Mouse (Mus musculus): ENCODE measurements around the gene Zmiz2. TPM values are rescaled to one million over a fixed set of nuclear protein-coding genes. Genes with fewer than 3 reads are reported as not detected.
"Not testable (repeated sequence)": the region's sequence is repeated elsewhere in the genome, so short reads cannot be mapped to it uniquely, and the experiment has no call there.

Gene Zmiz2
- polyA plus RNA-seq, 1 experiment from 2014 or later = 10.3 TPM

DNA sequence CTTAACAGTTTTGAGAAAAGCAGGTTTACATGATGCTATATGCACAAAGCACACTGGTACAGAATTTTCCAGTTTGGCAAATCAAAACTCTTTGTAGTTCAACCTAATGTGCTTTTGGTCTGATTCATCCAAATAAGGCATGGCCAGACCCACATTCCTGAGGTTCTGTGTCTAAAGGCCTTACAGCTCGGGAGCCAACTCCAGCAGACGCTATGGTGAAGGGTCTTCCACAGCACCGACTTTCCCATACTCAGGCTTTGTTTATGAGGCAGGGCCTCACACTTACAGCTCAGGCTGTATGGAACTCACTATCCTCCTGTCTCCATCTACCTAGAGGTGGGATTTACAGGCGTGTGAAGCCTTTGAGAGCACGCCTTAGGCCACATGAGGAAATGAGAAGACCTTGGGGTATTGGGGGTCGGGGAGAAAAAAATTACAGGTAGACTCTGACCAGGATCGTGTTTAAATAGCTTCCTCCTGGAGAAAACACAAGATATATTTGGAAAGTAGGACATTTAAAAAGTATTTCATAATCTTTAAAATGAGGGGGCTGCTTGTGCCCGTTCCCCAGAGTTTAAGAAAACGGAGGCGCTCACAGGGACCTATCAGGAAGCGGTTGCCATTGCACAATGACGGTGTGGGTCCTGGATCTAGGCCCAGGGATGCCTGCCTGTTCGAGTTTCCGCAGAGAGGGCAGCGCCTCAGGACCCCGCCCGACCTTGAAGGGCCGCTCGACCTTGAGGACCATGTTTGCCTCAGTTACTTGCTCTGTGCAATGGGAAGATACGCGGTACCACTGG lies 26.1 kb downstream of the Zmiz2 start, which contains the start of gene Ppia:
TSS of gene Ppia (plus strand) at position 693 of the 800 bp plus-strand sequence.
- peak; percentile 50; the same call in 1 of the 2 replicates for ATAC-seq (ENCODE audit: insufficient number of reproducible peaks, insufficient read depth, low FRiP score, low TSS enrichment, low read depth)
- Histone ChIP-seq H3K4me3 (replicated peaks) (peak within 1 kb of the TSS; percentile 97), H3K9ac (replicated peaks) (peak within 1 kb of the TSS; percentile 98), H3K4me2 (peak within 1 kb of the TSS; percentile 90), H3K27me3 (no peaks in the 10 kb centered on the region), H3K27ac (peak within 1 kb of the TSS; percentile 97), H3K9me3 (no peaks in the 10 kb centered on the region), H3K36me3 (peaks cover 28% of the 10 kb centered on the region), H3K4me1 (replicated peaks) (peaks cover 27% of the 10 kb centered on the region)
- WGBS = 4% methylated on average over 21 of the region's 21 CpGs

DNA sequence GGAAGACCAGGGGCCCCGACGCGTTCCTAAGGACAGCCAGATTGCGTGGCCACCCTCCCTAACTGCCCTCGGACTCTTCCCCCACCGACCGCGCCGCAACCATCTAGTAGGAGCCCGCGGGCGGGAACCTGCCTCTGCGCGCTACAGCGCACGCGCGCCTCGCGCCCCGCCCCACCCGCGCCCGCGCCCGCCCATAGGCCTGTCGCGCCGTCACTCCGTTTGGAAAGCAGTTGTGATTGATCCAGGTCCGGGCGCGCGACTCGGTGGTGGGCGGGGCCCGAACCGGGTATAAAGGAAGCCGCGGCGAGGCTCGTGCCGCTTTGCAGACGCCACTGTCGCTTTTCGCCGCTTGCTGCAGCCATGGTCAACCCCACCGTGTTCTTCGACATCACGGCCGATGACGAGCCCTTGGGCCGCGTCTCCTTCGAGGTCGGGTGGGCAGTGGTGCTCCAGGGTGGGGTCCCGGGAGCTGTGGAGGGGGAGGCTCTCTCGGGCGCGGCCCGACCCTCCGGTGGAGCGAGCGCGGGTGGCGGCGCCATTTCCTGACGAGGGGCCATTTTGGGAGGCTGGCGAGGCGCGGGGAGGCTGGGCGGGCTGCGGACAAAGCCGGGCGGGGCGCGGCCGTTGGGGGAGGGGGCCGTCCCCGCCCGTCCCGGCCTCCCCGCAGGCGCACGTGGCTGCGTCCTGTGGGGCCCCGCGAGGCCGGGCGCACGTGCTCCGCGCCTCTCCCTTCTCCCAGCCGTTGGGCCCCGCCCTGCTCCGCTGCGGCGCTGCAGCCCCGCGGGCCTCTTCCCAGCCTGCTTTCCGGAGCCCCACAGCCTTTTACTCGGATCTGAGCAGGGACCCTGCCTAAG lies 26.9 kb downstream of the Zmiz2 start:
- under 1% methylated on average over 102 of the region's 102 CpGs for WGBS
- H3K9me3 ChIP-seq = no peaks in the 10 kb centered on the region
- H3K27ac ChIP-seq = peak overlapping the region; percentile 97
- H3K4me3 ChIP-seq (replicated peaks) = peak overlapping the region; percentile 97
- peak; percentile 93 for ATAC-seq (ENCODE audit: insufficient number of reproducible peaks, insufficient read depth, low FRiP score, low TSS enrichment, low read depth)
- H3K27me3 ChIP-seq = no peaks in the 10 kb centered on the region
- peaks cover 24% of the 10 kb centered on the region for H3K4me1 ChIP-seq (replicated peaks)
- peak overlapping the region; percentile 90 for H3K4me2 ChIP-seq
- peak overlapping the region; percentile 98 for H3K9ac ChIP-seq (replicated peaks)
- peaks cover 36% of the 10 kb centered on the region for H3K36me3 ChIP-seq

DNA sequence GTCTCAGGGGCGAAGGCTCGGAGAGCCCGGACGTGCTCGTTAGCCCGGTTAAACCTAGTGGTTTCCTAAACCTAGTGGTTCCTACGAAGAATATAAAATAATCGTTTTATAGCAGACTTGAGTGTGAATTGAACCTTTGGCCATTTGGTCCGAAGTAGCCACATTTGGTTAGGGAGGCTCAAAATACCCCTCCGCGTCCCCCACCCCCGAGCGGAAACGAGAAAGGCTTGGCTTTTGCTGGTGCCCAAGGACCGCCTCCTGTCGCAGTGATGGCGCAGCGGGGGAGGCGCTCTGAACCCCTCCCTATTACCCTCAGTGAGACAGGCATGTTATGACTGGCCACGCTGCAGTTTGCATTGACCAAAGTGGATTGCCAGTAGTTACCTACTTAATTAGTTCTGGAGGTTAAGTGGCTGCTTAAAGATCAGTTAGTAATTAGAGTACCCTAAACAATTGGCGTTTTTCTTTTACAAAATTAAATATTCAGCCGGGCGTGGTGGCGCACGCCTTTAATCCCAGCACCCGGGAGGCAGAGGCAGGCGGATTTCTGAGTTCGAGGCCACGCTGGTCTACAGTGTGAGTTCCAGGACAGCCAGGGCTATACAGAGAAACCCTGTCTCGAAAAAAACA lies 27.6 kb downstream of the Zmiz2 start:
- Histone ChIP-seq H3K4me1 (replicated peaks) (peaks cover 24% of the 10 kb centered on the region), H3K4me3 (replicated peaks) (peak overlapping the region; percentile 97), H3K9ac (replicated peaks) (peak overlapping the region; percentile 98), H3K4me2 (peak overlapping the region; percentile 90), H3K9me3 (no peaks in the 10 kb centered on the region), H3K36me3 (peaks cover 40% of the 10 kb centered on the region), H3K27ac (peak overlapping the region; percentile 97), H3K27me3 (no peaks in the 10 kb centered on the region)
- WGBS = 1% methylated on average over 30 of the region's 30 CpGs
- ATAC-seq (ENCODE audit: insufficient number of reproducible peaks, insufficient read depth, low FRiP score, low TSS enrichment, low read depth) = peak; percentile 57; the same call in 1 of the 2 replicates

DNA sequence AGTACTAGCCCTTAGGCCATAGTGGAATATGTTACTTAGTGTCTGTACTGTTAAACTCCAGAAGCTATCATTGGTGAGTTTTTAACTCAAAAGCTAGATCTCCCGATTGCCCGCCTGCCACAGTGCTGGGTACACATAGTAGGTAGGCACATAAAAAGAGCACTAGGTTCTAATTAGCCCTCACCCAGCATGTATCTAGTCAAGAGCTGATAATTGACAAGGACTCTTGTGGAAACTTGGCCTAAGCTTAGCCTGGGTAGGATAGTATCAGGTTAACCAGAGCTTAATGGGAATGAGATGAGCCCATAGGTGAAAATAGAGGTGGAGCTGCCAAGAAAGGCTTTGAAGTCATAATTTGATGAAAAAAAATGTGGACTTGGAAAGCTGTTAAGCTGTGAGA lies 28.2 kb downstream of the Zmiz2 start:
- no peaks in the 10 kb centered on the region for H3K9me3 ChIP-seq
- ATAC-seq (ENCODE audit: insufficient number of reproducible peaks, insufficient read depth, low FRiP score, low TSS enrichment, low read depth) = no peak
- H3K27me3 ChIP-seq = no peaks in the 10 kb centered on the region
- peak overlapping the region; percentile 97 for H3K4me3 ChIP-seq (replicated peaks)
- H3K9ac ChIP-seq (replicated peaks) = peak overlapping the region; percentile 98
- WGBS = 45% methylated on average over 2 of the region's 2 CpGs
- H3K4me1 ChIP-seq (replicated peaks) = peaks cover 24% of the 10 kb centered on the region
- H3K27ac ChIP-seq = peak overlapping the region; percentile 97
- H3K36me3 ChIP-seq = peaks cover 45% of the 10 kb centered on the region
- peak overlapping the region; percentile 90 for H3K4me2 ChIP-seq

DNA sequence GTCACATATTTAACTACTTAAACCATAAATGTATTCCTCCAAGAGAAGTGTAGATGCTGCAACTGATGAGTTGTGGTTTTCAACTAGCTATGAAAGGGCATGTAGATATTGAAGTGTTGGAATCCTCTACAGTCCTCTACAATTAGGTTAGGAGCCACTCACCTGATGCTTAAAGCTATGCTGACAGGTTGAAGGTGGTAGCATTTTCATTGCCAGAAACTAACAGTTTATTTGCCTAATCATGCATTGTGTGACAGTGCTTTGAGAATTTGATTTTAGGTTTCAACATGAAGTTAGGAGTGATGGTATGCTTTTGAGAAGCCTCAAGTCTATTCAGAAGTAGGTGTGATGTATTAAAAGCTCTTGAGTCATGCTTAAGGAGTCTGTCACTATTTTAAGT lies 28.6 kb downstream of the Zmiz2 start:
- ATAC-seq (ENCODE audit: insufficient number of reproducible peaks, insufficient read depth, low FRiP score, low TSS enrichment, low read depth) = no peak
- H3K9me3 ChIP-seq = no peaks in the 10 kb centered on the region
- peaks cover 49% of the 10 kb centered on the region for H3K36me3 ChIP-seq
- peak overlapping the region; percentile 97 for H3K4me3 ChIP-seq (replicated peaks)
- H3K4me2 ChIP-seq = peak overlapping the region; percentile 90
- no peak overlapping the region for H3K27ac ChIP-seq
- H3K4me1 ChIP-seq (replicated peaks) = peaks cover 24% of the 10 kb centered on the region
- no peaks in the 10 kb centered on the region for H3K27me3 ChIP-seq
- H3K9ac ChIP-seq (replicated peaks) = peak overlapping the region; percentile 98; the same call in 1 of the 2 replicates

DNA sequence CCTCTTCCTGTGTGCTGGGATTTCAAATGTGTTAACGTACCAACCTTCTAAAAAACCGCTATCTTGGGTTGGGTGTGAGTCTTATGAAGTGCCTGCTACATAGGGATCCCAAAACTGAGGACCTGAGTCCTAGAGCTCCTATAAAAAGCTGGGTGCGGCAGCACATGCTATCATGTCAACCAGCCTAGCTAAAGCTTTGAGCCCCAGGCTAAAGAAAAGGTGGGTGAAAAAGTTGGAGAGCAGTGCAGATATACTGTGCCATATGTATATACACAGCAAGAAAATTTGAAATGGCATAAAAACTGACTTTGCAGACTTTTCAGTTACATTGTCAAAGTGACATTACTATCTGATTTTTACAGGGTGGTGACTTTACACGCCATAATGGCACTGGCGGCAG lies 29.9 kb downstream of the Zmiz2 start:
- H3K27ac ChIP-seq = no peak overlapping the region
- H3K4me2 ChIP-seq = peak overlapping the region; percentile 90
- no peak overlapping the region for H3K4me3 ChIP-seq (replicated peaks)
- H3K27me3 ChIP-seq = no peaks in the 10 kb centered on the region
- no peak for ATAC-seq (ENCODE audit: insufficient number of reproducible peaks, insufficient read depth, low FRiP score, low TSS enrichment, low read depth)
- H3K4me1 ChIP-seq (replicated peaks) = peaks cover 24% of the 10 kb centered on the region
- WGBS = 82% methylated on average over 5 of the region's 5 CpGs
- peaks cover 62% of the 10 kb centered on the region for H3K36me3 ChIP-seq
- no peak overlapping the region for H3K9ac ChIP-seq (replicated peaks)
- no peaks in the 10 kb centered on the region for H3K9me3 ChIP-seq

DNA sequence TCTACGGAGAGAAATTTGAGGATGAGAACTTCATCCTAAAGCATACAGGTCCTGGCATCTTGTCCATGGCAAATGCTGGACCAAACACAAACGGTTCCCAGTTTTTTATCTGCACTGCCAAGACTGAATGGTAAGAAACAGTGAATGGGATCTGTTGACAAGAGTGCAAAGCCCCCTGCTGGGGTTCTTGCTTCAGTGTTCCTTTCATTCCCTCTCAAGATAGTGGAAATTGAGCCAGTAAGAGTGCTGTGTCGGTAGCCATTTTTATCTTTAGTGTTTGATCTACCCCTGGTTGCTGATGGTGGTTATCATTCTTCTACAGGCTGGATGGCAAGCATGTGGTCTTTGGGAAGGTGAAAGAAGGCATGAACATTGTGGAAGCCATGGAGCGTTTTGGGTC lies 30.3 kb downstream of the Zmiz2 start:
- not testable (repeated sequence) for H3K9ac ChIP-seq (replicated peaks); H3K4me2 ChIP-seq; H3K9me3 ChIP-seq; H3K27me3 ChIP-seq; H3K4me3 ChIP-seq (replicated peaks); H3K27ac ChIP-seq; ATAC-seq (ENCODE audit: insufficient number of reproducible peaks, insufficient read depth, low FRiP score, low TSS enrichment, low read depth)
- Histone ChIP-seq H3K36me3 (peaks cover 65% of the 10 kb centered on the region), H3K4me1 (replicated peaks) (peaks cover 24% of the 10 kb centered on the region)
- 84% methylated on average over 4 of the region's 4 CpGs for WGBS

DNA sequence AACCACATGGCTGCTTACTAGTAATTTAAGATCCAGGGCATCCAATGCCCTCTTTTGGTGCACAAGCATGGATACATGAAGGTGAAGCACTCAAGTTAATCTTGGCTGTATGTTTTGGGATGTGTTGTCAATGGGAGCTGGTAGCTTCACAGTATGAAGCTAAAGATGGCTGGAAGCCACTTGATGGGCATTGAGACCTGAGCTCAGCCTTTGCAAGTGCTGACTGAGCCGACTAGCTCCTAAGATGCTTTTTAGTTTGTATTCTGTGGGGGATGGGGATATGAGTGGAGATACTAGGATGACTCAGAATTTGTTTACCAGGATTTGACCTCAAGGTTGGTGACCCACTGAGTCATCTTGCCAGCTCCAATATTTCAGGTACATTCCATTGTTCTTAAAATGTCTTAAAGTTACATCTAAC lies 31.4 kb downstream of the Zmiz2 start:
- Histone ChIP-seq H3K9me3 (no peaks in the 10 kb centered on the region), H3K4me3 (replicated peaks) (no peak overlapping the region), H3K4me2 (no peak overlapping the region), H3K27me3 (no peaks in the 10 kb centered on the region), H3K27ac (0 out of 2 replicates have a peak overlapping the region, but pooled peaks have one; percentile 30), H3K4me1 (replicated peaks) (peaks cover 15% of the 10 kb centered on the region), H3K9ac (replicated peaks) (no peak overlapping the region), H3K36me3 (peaks cover 73% of the 10 kb centered on the region)
- ATAC-seq (ENCODE audit: insufficient number of reproducible peaks, insufficient read depth, low FRiP score, low TSS enrichment, low read depth) = no peak
- WGBS = 31% methylated on average over 1 of the region's 1 CpGs

DNA sequence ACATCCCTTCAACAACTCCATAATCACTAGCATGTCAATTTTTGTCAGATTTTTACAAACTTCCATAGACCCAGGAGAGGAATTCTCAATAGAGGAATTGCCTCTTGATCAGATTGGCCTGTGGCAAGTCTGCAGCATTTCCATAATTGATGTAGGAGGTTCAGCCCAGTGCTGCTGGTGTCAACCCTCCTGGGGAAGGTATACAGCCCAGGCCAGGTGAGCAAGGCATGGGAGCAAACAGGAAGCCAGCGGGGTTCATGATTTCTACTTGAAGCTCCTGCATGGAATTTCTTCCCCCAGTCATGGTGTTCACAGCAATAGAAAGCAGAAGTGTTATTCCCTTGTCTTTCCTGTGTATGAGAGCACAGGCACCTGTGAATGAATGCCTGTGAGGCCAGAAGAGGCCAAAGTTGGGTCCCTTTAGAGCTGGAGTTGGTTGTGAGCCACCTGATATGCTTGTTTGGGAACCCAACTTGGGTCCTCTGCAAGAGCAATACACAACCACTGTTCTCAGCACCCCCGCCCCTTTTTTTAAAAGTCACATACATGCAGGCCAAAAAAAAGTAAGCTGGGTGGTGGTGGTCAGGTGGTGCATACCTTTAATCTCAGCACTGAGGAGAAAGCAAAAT lies 32.0 kb downstream of the Zmiz2 start:
- no peak for ATAC-seq (ENCODE audit: insufficient number of reproducible peaks, insufficient read depth, low FRiP score, low TSS enrichment, low read depth)
- H3K4me1 ChIP-seq (replicated peaks) = peaks cover 15% of the 10 kb centered on the region
- H3K4me3 ChIP-seq (replicated peaks) = no peak overlapping the region
- no peak overlapping the region for H3K4me2 ChIP-seq
- no peaks in the 10 kb centered on the region for H3K27me3 ChIP-seq
- 76% methylated on average over 2 of the region's 2 CpGs for WGBS
- no peaks in the 10 kb centered on the region for H3K9me3 ChIP-seq
- H3K27ac ChIP-seq = no peak overlapping the region
- H3K36me3 ChIP-seq = peaks cover 77% of the 10 kb centered on the region
- no peak overlapping the region for H3K9ac ChIP-seq (replicated peaks)

DNA sequence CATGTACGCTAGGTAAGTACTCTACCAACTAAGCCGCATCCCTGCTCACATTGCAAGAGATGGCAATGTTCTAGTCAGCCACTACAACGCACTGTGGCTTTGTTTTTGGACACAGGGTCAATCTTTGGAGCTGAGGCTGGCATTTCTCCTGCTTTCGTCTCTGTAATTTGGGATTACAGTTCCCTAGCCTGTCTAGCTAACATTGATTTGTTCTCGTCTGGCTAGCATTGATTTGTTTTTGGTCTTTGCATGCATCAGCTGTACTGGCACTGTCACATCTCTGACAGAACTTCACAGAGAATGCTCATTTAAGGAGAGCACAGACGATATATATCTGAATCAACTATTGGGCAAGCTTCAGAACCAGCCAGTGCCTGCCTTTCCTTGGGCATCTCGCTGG lies 41.3 kb downstream of the Zmiz2 start:
- no peak for ATAC-seq (ENCODE audit: insufficient number of reproducible peaks, insufficient read depth, low FRiP score, low TSS enrichment, low read depth)
- H3K36me3 ChIP-seq = peaks cover 98% of the 10 kb centered on the region
- 96% methylated on average over 7 of the region's 7 CpGs for WGBS
- no peak overlapping the region for H3K4me3 ChIP-seq (replicated peaks)
- H3K4me2 ChIP-seq = no peak overlapping the region
- no peaks in the 10 kb centered on the region for H3K27me3 ChIP-seq
- H3K27ac ChIP-seq = no peak overlapping the region
- no peaks in the 10 kb centered on the region for H3K4me1 ChIP-seq (replicated peaks)
- no peak overlapping the region for H3K9ac ChIP-seq (replicated peaks)
- H3K9me3 ChIP-seq = no peaks in the 10 kb centered on the region

Data from limb, embryonic 12.5 days (tissue).